Mouse (Mus musculus) mesoderm, embryonic 11.5 days (tissue): ENCODE measurements around the gene Rab7b.
A peak's percentile ranks its signal among the peaks of the same experiment; 100 is the strongest.

Source experiments
- DNase-seq: peaks from one replicate; pipeline ENCODE4 v3.0.0-alpha.2; 2012; ENCODE audit warnings: low read depth, low spot score

Rab7b gene

DNA sequence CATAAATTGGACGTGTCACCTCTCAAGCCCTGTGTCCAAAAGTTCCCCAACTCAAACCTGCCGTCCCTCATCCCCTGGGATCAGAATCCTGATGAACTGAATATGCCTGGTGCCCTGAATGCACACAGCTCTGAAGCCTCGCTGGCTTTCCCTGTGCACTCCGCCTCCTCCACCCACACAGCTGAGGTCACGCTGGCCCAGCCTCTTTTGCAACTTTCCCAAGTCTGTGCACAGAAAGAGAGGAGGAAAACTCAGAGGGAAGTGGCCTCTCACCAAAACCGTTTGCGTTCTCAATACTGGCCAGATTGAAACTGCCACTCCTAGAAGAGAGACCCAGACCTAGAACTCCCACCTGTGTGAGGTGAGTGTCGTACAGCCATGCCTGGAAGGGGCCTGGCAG, at the start of gene Rab7b:
TSS of gene Rab7b (plus strand) at position 221 of the 400 bp plus-strand sequence.
- DNase-seq: no peak

DNA sequence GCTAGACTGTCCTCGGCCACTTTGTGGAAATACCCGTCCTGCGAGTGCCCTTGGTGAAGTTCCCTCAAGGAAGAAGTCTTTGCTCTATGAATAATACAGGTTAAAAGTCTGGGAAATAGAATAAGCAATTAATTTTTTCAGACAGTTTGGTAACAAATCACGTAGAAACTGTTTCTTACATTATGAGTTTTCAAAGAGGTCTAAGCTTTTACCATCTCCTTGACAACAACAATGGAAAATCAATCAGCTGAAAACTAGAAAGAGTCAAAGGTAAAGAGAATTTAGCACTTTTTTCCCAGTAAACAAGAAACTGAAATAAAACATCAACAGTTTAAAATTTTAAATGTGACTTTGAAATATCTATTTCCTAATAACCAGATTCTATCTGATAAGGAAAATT, 48.4 kb upstream of the Rab7b start:
- DNase-seq: no peak

DNA sequence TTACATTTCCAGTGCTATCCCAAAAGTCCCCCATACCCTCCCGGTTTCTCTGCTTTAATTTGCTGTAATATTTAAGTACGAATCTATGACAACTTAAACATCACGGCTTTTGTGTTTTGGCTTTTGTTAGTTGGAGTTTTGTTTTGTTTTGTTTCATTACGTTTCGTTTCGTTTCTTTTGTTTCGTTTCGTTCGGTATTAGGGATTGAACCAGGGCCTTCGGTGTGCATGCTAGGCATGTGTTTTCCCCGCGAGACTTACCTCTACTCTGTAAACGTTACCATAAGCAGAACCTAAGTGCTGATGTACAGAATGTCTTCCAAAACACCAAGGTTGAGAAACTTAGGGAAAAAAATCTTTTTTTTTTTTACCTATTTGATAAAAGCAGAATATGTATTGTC, 46.9 kb upstream of the Rab7b start:
- DNase-seq: no peak

DNA sequence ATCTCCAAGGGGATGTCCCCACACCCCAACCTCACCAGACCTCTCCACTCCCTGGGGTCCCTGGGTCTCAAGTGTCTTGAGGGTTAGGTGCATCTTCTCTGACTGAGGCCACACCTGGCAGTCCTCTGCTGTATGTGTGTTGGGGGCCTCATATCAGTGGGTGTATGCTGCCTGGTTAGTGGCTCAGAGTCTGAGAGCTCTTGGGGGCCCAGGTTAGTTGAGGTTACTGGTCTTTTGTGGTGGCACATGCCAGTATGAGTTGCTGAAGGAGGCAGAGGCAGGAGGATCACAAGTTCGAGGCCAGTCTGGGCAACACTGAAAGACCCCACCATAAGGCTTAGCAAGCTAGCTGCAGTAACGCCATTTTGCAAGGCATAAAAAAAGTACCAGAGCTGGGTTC, 46.2 kb upstream of the Rab7b start:
- no peak for DNase-seq

DNA sequence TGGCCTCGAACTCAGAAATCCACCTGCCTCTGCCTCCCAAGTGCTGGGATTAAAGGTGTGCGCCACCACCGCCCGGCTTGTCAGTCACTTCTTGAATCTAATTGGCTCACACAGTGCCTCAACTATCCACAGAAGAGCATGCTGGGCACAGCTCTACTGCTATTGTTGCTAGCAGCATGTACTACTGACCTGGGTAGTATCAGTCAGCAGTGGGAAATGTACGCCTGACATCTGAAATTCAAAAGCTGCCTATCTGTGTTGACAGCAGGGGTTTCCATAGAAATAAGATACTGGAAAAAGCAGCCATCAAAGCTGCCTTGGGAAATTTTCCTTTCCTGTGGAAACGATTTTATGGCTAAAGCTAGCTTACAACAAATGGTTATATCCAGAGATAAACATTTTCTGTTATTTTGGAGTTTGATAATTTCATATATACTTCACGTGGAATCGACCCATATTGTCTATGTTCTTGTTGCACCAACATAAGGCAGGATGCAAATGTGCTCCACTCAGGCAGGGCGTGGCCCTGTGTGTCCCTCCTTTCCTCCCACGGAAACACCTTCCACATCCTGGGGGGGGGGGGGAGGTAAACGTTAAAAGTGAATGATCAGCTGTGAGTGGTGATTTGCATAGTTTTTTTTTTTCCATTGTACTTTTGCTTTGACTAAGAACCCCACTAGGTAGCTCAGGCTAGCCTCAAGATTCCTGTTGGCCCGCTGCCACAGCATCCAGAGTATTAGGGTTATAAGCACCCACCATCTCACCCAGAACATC, 35.6 kb upstream of the Rab7b start:
- no peak for DNase-seq

DNA sequence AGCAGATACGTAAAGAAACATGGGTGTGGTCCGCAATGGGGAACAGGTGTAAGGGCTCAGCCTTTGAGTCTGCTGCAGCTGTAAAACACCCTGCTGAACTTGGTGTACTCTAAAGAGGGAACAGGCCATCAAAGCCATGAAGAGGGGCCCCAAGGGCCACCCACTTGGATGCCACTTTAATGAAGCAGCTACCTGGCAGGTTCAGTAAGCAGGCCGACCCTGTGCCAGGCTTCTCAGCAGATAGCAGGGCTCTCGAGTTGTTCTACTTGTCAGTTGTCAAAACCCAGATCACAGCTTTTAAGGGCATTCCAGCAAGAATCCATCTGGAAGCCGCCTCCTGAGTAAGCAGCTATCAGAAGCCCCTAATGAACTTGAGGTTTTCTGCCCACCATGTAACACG, 32.9 kb upstream of the Rab7b start:
- no peak for DNase-seq

DNA sequence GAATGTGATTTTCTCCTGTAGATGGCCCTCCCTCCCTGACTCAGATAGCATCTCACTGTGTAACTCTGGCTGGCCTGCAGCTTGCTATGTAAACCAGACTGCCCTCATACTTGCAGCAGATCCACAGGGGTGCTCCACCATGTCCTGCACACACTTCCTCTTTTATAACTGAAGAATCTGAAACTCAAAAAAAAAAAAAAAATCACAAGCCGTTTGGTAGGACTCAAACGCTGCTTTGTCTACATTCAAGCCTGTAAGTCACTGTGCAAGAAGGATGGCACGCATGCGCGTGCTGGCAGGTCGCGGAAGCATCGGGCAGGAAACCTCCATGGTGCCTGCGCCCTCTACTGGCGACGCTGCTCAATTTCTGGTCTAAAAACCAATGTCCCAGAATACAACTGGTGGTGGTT, 30.5 kb upstream of the Rab7b start:
- DNase-seq: peak; percentile 98

DNA sequence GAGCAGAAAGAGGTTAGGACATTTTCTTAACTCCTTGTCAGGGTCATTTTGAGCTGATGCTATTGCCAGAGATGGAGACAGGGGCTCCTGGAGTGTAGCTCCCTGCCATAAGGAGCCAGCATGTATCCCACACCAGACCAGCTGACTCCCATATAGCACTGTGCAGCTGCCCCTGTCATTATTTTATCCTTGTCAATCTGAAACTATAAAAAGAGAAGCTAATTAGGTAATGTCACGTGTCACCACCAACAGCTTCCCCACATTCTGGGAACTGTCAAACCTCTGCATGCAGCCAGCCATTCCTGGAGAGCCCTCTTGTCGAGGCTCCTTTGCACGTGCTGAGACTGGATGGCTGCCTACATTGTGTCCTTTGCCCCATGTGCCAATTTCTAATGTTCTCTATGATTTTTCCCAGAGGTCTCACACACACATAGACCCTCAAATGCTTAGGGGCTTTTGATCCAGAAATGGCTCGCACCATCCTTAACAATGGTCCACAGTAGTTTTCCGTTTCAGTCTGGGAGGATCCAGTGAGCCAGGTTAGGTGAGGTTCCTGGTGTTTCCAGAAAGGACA, 28.9 kb upstream of the Rab7b start:
- no peak for DNase-seq

DNA sequence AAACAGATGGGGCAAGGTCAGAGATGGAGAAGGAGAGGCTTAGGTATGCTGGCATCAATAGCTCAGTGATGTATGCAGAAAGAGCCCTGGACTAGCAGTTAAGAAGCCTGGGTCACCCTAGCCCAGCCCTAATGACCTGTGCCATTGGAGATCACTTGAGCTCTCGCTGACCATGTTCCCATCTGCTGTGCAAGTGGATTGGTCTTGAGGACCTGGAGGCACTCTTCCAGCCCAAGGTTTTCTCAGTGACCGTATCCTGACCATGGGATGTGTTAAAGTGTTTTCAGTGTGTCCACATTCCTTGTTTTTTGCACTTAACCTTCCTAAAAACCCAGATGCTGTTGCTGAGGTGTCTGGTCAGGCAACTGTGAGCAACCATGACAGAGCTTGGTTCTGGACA, 28.2 kb upstream of the Rab7b start:
- DNase-seq: no peak

DNA sequence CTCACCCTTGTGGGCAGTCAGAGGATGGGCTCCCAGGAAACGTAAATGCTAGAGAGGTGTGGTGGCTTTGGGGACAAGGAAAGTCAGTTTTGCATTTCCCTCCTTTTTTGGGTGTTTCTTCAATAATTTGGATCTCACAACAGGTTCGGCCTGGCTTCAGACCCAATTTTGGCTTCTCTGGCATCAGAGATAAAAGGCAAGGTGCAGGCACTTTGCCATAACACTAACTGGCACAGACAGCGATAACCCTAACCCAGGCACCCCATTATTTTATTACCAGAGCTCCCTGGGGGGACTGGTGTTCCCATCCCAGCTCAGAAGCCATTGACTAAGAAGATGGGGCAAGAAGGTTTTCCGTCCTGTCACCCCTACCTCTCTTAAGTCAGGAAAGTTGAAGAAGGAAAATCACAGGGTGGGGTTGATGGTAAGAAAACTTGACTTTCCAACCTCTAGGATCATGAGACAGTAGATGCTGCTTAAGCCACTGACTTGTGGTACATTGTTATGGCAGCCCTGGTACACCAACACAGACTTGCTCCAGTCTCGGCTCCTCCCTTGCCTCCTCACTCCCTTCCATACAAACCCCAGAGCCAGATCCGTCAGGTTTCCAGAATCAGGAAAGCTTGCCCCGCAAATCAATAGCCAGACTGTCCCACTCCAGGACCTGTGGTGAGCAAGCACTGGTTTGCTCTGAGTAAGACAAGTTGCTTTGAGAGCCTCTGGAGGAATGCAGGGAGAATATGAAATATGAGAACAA, 27.6 kb upstream of the Rab7b start:
- no peak for DNase-seq

DNA sequence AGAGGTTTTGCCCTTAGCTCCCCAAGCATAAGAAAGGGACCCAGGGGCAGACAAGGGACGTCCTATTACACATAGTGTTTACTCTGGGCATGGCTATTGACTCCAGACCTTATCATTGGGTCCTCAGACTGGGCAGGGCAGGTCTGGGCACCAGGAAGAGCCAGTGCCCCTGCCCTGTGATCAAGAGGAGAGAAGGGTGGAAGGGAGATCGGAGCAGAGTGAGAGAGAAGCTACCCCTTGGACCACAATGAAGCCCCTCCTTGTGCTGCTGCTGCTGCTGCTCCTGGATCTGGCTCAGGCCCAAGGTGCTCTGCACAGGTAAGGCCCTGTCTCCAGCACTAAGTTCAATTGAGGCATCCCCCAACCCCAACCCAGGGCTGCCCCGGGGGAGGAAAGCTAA, 26.7 kb upstream of the Rab7b start:
- DNase-seq: no peak

DNA sequence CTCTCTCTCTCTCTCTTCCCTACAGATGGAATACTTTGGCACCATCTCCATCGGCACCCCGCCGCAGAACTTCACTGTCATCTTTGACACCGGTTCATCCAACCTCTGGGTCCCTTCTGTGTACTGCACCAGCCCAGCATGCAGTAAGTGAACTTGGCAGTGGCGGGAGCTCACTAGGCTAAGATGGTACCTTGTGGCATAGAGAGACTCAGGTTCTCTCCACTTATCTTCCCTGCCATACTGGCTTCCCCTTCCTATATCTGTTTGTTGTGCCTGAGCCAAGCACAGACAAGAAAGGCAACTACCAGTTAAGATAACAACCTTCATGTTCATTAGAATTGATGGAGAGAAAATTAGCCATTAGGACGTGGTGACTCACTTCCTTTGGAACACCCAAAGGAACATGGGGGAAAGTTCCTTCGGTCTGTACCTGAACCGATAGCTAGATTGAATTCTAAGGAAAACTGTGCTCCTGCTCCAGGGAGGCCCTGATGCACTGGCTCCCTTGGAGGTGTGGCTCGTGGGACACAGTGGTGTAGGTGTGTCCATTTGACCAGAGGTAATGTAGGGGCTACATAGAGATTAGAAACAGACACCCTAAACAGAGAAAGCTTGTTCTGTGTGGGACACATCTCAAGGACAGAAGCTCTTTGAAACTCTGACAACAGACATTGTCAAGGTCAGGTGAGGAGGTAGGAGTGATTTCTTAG, 25.1 kb upstream of the Rab7b start:
- DNase-seq: no peak

DNA sequence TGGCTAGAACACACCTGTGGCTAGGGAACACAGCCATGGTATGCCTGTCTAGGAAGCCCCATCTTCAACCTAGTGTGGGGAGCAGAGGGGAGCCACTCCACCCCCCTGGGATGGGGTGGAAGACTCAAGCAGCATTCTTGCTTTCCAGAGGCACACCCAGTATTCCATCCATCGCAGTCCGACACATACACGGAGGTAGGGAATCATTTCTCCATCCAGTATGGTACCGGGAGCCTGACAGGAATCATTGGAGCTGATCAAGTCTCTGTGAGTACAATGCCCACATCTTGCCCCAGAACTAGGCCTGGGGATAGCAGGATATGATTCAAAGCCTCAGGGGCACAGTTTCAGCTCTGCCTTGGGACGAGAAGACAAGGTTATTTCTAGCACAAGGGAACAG, 24.4 kb upstream of the Rab7b start:
- no peak for DNase-seq

DNA sequence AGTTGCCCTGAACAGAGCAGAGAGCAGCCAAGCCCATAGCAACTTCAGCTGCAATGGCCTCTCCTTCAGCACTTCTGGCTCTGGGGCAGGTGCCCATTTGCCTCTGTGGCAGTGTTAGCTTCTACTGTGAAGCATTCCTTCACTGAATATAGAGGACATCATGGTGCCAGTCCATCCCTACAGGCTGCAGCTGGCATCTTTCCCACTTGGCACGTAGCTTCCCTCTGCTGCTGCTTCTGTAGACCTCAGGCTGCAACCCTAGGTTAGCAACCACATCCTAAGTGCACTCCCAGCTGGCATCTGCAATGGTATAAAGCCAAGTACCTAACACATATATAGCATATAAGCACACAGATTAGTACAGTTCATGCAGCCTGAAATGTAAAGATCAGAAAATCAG, 22.6 kb upstream of the Rab7b start:
- no peak for DNase-seq

DNA sequence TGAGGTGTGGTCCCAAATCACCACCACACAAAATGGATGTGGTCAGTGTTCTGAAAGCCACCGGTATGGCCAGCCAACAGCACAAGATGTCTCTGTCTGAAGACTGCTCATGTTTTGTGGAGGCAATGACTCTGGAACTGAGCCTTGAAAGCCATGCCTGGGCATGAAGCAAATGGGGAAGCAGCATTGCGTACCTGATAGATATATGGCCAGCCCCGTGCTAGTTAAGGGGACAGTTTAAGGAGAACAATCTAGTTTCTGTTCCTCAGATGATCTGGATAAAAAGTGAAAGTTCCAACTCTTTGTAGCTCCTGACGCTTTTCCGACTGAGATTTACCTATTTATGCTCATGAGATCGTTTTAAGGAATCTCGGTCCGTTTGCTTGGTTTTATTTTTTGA, 17.4 kb upstream of the Rab7b start:
- no peak for DNase-seq

DNA sequence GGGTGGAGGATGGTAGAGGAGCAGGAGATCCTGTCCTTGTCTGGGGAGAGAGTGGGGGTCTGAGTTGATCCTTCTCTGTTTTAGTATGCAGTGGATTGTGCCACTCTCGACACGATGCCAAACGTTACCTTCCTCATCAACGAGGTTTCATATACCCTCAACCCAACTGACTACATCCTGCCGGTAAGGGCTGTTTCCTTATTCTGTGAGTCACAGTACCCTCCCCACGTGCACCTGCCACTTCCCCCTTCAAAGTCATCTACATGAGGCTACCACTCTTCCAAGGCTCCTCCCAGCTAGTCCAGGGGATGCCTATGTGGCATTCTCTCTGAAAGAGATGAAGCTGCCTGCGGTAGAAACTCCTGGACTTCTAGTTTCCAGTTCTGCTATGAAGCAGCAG, 16.1 kb upstream of the Rab7b start:
- DNase-seq: no peak

DNA sequence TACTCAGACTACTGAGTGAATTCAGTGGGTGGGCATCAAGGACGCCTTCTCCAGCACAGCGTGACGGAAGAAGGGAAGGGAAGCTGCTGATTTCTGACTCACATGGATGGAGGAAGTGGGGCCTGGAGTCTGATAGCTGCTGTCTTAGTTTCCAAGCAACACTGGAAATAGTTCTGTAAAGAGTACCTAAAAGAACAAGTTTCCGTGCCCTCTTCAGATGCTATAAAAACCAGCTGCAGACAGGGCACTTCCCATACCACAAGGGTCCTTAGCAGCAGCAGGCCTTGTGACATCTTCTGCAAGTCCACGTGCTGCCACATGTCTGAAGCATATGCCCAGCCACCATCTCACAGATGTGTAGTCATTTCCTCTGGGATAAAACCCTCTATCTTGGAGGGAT, 8.9 kb upstream of the Rab7b start:
- no peak for DNase-seq

DNA sequence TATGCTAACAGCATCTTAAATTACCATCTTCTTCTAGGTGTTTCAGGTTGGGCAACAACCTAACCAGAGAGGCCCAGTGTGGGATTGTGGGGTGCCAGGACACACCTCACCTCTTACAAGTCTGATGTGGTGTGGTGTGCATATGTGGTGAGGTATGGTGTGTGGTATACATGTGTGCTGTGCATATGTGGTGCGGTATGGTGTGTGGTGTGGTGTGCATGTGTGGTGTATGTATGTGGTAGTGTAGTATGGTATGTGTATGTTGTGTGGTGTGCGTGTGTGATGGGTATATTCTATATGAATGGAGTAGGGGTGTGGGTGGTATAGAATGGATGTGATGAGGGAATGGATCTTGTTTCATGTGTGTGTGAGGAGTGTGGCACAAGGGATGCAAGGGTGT, 756 bp upstream of the Rab7b start:
- DNase-seq: no peak

DNA sequence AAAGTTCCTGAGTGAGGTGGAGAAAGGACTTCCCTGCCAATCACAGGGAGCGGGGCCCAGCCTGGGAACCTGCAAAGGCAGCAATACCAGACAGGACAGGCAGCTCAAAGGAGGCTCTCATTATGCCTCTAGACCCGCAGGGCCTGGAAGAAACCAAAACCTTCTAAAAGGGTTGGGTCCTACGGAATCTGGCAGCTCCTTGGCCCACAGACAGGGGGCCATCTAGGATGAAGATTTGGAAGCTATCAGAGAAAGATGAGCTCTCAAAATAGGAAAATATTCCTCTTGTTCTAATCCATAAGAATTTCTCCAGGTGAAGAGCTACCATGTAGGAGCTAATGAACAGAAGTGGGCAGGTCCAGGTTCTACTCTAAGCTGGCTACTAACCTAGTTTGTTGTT, 521 bp downstream of the Rab7b start:
- no peak for DNase-seq

DNA sequence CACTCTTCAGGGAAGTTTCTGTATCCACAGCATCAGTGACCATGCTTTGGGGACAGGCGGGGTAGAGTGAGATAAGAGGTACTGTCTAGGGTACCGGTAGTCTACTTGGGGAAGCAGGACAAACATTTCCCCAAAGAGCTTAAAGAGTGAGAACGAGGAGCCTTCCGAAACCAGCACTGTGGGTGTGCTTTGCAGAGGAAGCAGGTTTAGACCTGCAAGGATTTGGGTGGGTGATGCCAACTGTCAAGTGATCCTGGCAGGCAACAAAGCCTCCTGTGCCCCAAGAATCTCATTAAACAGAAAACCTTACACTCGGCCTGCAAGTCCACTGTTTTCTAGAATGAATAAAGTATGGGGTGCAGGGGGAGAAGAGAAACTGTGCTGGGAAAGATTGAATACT, 1.4 kb downstream of the Rab7b start:
- DNase-seq: no peak

DNA sequence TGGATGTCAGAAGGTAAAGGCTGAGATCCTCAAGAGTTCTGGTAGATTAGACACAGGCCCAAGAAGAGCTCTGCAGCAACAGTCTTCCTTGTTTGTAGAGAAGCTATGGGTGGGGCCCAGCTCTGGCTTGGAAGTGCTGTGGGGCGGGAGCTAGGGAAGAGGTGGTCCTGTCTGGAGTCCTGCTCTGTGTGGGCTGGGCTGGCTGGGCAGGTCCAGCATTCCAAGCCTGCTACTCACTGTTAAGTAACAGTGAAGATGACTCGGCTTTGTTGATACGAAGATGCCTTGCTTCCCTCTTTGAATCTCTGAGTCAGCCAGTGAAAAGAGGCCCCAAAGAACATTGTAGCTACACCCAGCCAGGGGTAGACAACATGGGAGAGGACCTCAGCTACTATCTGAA, 1.9 kb downstream of the Rab7b start:
- DNase-seq: no peak

DNA sequence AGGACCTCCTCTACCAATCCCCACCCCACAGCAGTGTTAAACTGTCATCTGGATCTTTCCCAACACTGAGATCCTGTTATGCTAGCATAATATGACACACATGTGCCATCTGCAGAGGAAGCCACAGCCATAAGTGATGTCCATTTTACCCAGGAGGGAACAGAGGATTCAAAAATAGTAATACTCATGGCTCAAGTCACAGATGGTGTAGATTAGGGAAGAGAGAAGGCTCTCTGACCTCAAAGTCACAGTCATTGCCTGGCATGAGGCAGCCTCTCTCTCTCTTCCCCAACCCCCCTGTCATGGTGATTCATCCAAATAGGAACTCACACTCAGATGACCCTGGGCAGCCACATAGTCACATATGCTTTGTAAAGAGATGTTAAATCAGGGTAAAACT, 2.9 kb downstream of the Rab7b start:
- DNase-seq: peak; percentile 23
